Mouse (Mus musculus): ENCODE results near the gene Abca2. TPM values are rescaled to one million over a fixed set of nuclear protein-coding genes. Genes with fewer than 3 reads are reported as not detected.

The Abca2 gene
- polyA plus RNA-seq (2012; rRNA removed), result 17.6 and 31.4 TPM in 2 replicates

DNA sequence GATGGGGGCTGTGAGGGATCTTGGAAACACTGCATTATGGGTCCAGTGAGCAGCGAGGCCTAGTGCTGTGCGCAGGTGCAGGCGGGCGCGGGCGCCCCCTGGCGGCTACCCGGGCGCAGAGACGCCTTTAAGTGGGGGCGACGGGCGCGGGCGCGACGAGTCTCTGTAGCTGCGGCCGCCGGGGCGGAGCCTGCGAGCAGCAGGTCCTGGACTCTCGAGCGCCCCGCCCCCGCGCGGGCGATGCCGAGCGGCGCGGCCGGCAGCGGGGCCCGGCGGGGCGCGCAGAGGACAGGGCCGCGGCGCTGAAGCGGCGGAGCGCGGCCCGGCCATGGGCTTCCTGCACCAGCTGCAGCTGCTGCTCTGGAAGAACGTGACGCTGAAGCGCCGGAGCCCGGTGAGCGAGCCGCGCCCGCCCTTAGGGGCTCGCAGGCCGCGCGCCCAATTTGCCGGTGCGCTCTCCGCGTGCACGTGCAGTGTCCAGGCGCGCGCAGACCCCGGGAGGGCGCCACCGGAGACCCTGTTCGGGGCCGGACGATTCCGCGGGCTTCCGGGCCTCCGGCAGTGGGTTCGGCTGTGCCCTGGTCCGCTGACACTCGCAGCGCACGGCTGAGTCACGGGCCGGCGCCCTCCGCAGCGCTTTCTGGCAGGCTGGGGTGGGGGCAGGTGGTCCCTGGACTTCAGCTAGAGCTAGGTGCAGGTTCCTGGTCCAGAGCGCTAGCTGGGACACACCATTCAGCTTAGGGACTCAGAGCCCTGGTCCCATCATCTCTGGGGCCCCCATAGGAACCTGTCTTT lies at the start of gene Abca2:
TSS of gene Abca2 (plus strand) at position 262 of the 795 bp plus-strand sequence.

DNA sequence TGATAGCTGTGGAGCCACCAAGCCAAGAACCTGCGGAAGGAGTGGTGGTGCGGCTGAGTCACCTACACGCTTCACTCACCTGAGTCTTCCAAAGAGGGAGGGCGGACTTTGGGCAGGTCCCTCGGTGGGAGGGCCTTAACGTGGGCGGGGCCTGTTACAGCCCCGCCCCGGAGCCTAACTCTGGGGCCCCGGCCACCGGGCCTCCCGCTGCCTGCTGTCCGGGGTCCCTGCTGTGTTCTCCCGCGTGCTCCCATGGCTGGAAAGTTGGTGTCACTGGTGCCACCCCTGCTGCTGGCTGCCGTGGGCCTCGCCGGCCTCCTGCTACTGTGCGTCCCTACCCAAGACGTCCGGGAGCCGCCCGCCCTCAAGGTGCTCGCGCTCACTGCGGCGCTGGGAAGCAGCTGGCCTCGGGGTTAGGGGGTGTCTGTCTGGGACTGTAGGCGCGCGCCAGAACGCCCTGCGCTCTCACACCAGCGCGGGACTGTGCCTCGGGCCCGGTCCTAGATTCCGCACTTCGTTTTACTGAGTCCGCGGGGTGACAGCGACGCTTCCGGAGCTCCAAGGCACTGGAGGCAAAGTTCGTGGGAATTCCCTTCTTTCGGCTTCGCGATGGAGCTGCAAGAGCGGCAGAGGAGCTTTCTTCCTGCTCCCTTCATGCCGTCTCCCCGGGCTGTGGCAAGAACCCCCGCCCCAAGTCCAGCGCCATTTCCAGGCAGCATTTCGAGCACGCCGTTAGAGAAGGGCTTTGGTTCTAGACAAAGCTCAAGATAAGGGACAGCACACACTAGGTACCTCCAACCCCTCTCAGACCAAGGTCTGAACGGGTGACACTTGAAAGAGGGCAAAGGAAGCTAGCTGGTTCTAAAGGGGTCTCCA lies 32.5 kb upstream of the Abca2 start, which contains the start of gene Entpd2:
TSS of gene Entpd2 (plus strand) at position 154 of the 876 bp plus-strand sequence.

DNA sequence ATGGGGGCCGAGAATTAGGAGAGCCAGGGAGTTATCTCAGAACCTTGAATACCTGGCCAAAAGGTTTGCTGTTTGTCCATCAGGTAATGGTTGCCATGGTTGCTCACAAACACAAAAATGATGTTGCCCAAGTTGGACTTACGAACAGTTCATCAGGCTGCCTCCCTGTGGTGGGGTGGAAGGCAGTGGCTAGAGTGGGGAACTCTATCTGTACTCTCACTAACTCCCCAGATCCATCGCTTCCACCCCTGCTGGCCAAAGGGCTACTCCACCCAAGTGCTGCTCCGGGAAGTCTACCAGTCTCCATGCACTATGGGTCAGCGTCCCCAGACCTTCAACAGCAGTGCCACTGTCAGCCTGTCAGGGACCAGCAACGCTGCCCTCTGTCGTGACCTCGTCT lies 29.5 kb upstream of the Abca2 start, which contains the start of gene Npdc1:
TSS of gene Npdc1 (plus strand) at position 301 of the 400 bp plus-strand sequence.

DNA sequence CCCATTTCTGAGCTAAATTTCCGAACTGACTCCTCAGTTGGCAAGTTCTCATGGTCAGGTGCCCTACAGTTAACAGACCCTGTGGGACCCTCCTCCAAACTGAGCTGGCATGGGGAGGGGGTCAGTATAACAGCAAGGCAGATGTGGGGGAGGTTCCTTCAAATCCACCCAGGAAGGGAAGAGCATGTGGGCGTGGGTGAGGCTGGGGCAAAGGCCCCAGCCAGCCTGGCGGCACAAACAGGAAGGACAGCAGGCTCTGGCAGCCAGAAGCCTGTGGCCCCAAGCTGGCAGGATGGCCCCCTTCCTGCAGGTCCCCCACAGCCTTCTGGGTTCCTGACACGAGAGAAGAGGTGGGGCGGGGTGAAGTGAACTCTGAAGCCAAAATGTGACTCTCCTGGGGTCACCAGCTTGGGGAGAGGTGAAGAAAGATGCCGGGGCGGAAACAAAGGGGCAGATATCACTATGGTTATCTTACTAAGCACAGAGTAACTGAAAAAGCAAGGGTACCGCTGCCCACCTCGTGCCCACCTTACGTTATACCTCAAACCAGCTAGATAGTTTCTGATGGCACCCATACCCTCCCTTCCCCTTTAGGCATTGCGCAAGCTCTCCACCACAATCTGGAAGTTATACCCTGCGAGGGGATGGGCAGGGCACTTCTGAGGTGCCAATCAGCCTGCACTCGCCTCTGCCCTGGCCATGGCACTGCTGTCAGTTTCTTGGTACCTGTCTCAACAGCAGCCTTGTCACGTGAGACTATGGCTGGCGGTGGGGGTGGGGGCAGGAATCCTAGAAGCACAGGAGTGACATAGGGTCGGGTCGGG lies 5.7 kb upstream of the Abca2 start, which contains the start of gene Fut7:
TSS of gene Fut7 (plus strand) at position 681 of the 824 bp plus-strand sequence.

GRCm38 (mm10) chr2:25456205-25456953 lies 27.9 kb downstream of the Abca2 start, which contains the start of gene Clic3:
Gene Clic3 (plus strand): TSS chr2:25456838.

DNA sequence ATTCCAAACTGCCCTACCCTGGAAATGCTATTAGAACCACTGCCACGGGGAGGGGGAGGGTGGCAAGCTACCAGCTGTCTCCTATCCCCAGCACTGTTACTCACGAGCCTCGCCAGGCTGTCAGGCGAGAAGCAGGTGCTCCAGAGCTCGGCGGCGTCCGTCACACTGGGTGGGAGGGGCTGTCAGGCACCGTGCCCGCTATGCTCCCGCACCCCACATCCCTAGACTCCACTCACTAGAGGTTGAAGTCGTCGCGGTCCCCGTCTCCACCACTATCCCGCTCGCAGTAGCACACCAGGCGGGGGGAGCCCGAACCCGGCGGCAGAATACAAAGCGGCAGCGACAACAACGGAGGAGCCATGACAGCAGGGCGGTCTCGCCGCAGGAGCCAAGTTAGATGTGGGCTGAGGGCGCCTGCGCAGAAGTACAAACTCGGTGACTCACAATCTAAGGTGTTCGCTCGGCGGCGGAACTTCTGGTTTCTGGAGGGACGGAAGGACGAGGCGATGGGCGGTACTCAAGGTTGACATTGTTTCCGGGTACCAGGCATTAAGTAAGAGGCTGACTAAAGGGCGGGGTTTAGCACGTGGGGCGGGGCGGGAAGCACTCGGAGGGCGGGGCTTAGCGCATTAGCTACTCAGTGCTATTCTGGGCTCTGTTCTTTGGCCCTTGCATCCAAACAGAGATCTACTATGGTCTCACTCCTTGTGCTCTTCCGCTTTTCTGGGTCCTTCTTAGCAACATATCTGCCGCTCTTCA lies 32.2 kb downstream of the Abca2 start, which contains the start of gene Paxx:
TSS of gene Paxx (minus strand) at position 544 of the 759 bp plus-strand sequence.

GRCm38 (mm10) chr2:25469969-25470368 lies 41.5 kb downstream of the Abca2 start, which contains the start of gene Ptgds:
Gene Ptgds (minus strand): TSS chr2:25470046.

DNA sequence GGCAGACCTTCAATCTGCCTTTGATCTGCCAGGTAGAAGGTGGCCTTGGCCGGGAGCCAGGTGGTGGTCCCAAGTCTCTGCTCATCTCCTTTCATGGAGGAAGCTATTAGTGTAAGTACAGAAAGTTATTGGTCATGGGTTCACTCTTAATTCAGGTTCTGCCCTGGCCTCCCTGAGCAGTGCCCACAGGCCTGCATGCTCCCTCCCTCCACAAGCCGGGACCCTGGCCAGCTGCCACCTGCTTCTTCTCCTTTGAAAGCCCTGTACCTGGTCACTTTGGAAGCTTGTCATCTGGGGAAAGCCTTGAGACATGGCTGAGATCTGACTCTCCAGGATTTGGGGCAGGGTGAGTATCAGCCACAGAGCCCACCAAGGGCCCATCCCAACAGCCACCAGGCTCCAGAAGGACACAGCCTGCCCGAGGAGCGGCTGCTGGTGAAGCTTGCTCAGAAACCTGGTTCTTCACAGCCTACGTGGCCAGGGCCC lies 65.0 kb downstream of the Abca2 start, which contains the start of gene Lcn12:
TSS of gene Lcn12 (minus strand) at position 436 of the 486 bp plus-strand sequence.

Other genes with a start within 250 kb of the Abca2 start
- 41.8 and 62.3 TPM in 2 replicates for gene Nrarp, start 247.9 kb upstream of the Abca2 start, polyA plus RNA-seq (2012; rRNA removed)
- gene Tor4a, start 231.8 kb upstream of the Abca2 start, polyA plus RNA-seq (2012; rRNA removed), result 20.0 and 23.5 TPM in 2 replicates
- 29.3 and 32.6 TPM in 2 replicates for gene Nelfb, start 217.2 kb upstream of the Abca2 start, polyA plus RNA-seq (2012; rRNA removed)
- not detected in 2 replicates for gene Stpg3, start 214.1 kb upstream of the Abca2 start, polyA plus RNA-seq (2012; rRNA removed)
- gene Fam166a, start 210.0 kb upstream of the Abca2 start, polyA plus RNA-seq (2012; rRNA removed), result 0.35 TPM in 1 of 2 replicates, not detected in the other
- gene Tubb4b, start 204.0 kb upstream of the Abca2 start, polyA plus RNA-seq (2012; rRNA removed), result 278 and 313 TPM in 2 replicates
- 0.29 and 0.32 TPM in 2 replicates for gene Slc34a3, start 194.3 kb upstream of the Abca2 start, polyA plus RNA-seq (2012; rRNA removed)
- 0.77 and 0.82 TPM in 2 replicates for gene Rnf224, start 191.9 kb upstream of the Abca2 start, polyA plus RNA-seq (2012; rRNA removed)
- gene Rnf208, start 186.4 kb upstream of the Abca2 start, polyA plus RNA-seq (2012; rRNA removed), result 100 and 146 TPM in 2 replicates
- gene Cysrt1, start 186.3 kb upstream of the Abca2 start, polyA plus RNA-seq (2012; rRNA removed), result 216 and 387 TPM in 2 replicates
- gene AL732309.1, start 181.8 kb upstream of the Abca2 start, polyA plus RNA-seq (2012; rRNA removed), result 24.8 and 31.7 TPM in 2 replicates
- 26.1 and 51.6 TPM in 2 replicates for gene Tmem203, start 173.3 kb upstream of the Abca2 start, polyA plus RNA-seq (2012; rRNA removed)
- gene Tprn, start 166.1 kb upstream of the Abca2 start, polyA plus RNA-seq (2012; rRNA removed), result 76.7 and 110 TPM in 2 replicates
- gene Ssna1, start 156.3 kb upstream of the Abca2 start, polyA plus RNA-seq (2012; rRNA removed), result 32.6 and 42.6 TPM in 2 replicates
- 38.5 and 51.1 TPM in 2 replicates for gene Anapc2, start 156.2 kb upstream of the Abca2 start, polyA plus RNA-seq (2012; rRNA removed)
- not detected in 2 replicates for gene Tmem210, start 140.6 kb upstream of the Abca2 start, polyA plus RNA-seq (2012; rRNA removed)
- 120 and 141 TPM in 2 replicates for gene Lrrc26, start 138.8 kb upstream of the Abca2 start, polyA plus RNA-seq (2012; rRNA removed)
- gene Grin1, start 109.5 kb upstream of the Abca2 start, polyA plus RNA-seq (2012; rRNA removed), result 1.7 and 2.6 TPM in 2 replicates
- gene Man1b1, start 96.4 kb upstream of the Abca2 start, polyA plus RNA-seq (2012; rRNA removed), result 6.1 and 7.3 TPM in 2 replicates
- 15.2 and 20.7 TPM in 2 replicates for gene Dpp7, start 72.3 kb upstream of the Abca2 start, polyA plus RNA-seq (2012; rRNA removed)
- 26.9 and 89.2 TPM in 2 replicates for gene Uap1l1, start 63.0 kb upstream of the Abca2 start, polyA plus RNA-seq (2012; rRNA removed)
- 16.2 and 18.1 TPM in 2 replicates for gene Sapcd2, start 56.4 kb upstream of the Abca2 start, polyA plus RNA-seq (2012; rRNA removed)
- 38.6 and 41.0 TPM in 2 replicates for gene Entpd2, start 32.8 kb upstream of the Abca2 start, polyA plus RNA-seq (2012; rRNA removed)
- 181 and 297 TPM in 2 replicates for gene Npdc1, start 29.4 kb upstream of the Abca2 start, polyA plus RNA-seq (2012; rRNA removed)
- 0.11 and 0.24 TPM in 2 replicates for gene Fut7, start 5.4 kb upstream of the Abca2 start, polyA plus RNA-seq (2012; rRNA removed)
- gene Clic3, start 28.1 kb downstream of the Abca2 start, polyA plus RNA-seq (2012; rRNA removed), result 208 and 316 TPM in 2 replicates
- gene Paxx, start 32.4 kb downstream of the Abca2 start, polyA plus RNA-seq (2012; rRNA removed), result 60.7 and 89.3 TPM in 2 replicates
- gene Ptgds, start 41.3 kb downstream of the Abca2 start, polyA plus RNA-seq (2012; rRNA removed), result 2.0 and 3.4 TPM in 2 replicates
- gene Lcn12, start 65.2 kb downstream of the Abca2 start, polyA plus RNA-seq (2012; rRNA removed), result 0.26 TPM in 1 of 2 replicates, not detected in the other
- gene Fbxw5, start 72.0 kb downstream of the Abca2 start, polyA plus RNA-seq (2012; rRNA removed), result 31.7 and 32.1 TPM in 2 replicates
- gene C8g, start 73.0 kb downstream of the Abca2 start, polyA plus RNA-seq (2012; rRNA removed), result 0.94 and 1.9 TPM in 2 replicates
- gene Traf2, start 118.2 kb downstream of the Abca2 start, polyA plus RNA-seq (2012; rRNA removed), result 5.6 and 6.2 TPM in 2 replicates
- gene Edf1, start 129.1 kb downstream of the Abca2 start, polyA plus RNA-seq (2012; rRNA removed), result 53.7 and 66.4 TPM in 2 replicates
- 0.94 and 1.5 TPM in 2 replicates for gene Mamdc4, start 146.1 kb downstream of the Abca2 start, polyA plus RNA-seq (2012; rRNA removed)
- gene Phpt1, start 146.5 kb downstream of the Abca2 start, polyA plus RNA-seq (2012; rRNA removed), result 15.1 and 16.4 TPM in 2 replicates
- 3.4 and 4.3 TPM in 2 replicates for gene Ajm1, start 153.1 kb downstream of the Abca2 start, polyA plus RNA-seq (2012; rRNA removed)
- gene Rabl6, start 179.8 kb downstream of the Abca2 start, polyA plus RNA-seq (2012; rRNA removed), result 34.2 and 35.2 TPM in 2 replicates
- gene Ccdc183, start 189.0 kb downstream of the Abca2 start, polyA plus RNA-seq (2012; rRNA removed), result not detected in 2 replicates
- gene Tmem141, start 193.3 kb downstream of the Abca2 start, polyA plus RNA-seq (2012; rRNA removed), result 11.7 and 12.7 TPM in 2 replicates
- 2.1 and 3.0 TPM in 2 replicates for gene Fcna, start 199.3 kb downstream of the Abca2 start, polyA plus RNA-seq (2012; rRNA removed)
- 2.0 TPM in 1 of 2 replicates, not detected in the other for gene Lcn8, start 224.4 kb downstream of the Abca2 start, polyA plus RNA-seq (2012; rRNA removed)
- 2.0 TPM in 1 of 2 replicates, not detected in the other for gene Lcn5, start 229.2 kb downstream of the Abca2 start, polyA plus RNA-seq (2012; rRNA removed)
- gene Lcn6, start 248.1 kb downstream of the Abca2 start, polyA plus RNA-seq (2012; rRNA removed), result 0.17 TPM in 1 of 2 replicates, not detected in the other